Mouse (Mus musculus): Measurements from ENCODE around the gene Fxyd3. TPM values are rescaled to one million over a fixed set of nuclear protein-coding genes. Genes with fewer than 3 reads are reported as not detected.

The Fxyd3 gene
- total and polyA plus RNA-seq, 3 experiments: 1.6 to 5.5 (median 2.5) TPM

- Histone ChIP-seq H3K27me3 (ENCODE audit: control insufficient read depth, insufficient read depth, low read length) (no peaks in the 10 kb centered on the region; the same call in 1 of the 2 replicates), H3K9ac (ENCODE audit: low read depth, low read length) (peak overlapping the region; percentile 76)
- WGBS: 16% methylated on average over 10 of the region's 10 CpGs
Measured at GRCm38 (mm10) chr7:31053882-31054447, 22.5 kb downstream of the Fxyd3 start.

GRCm38 (mm10) chr7:31052636-31053434 lies 23.7 kb downstream of the Fxyd3 start:
- peak overlapping the region; percentile 76 for H3K9ac ChIP-seq (ENCODE audit: low read depth, low read length)
- no peak overlapping the region; the same call in 1 of the 2 replicates for H3K27ac ChIP-seq
- H3K79me2 ChIP-seq (replicated peaks; ENCODE audit: control insufficient read depth, insufficient read depth, low read length): no peaks in the 10 kb centered on the region
- 16% methylated on average over 34 of the region's 34 CpGs for WGBS
- no peaks in the 10 kb centered on the region for H3K36me3 ChIP-seq (ENCODE audit: control insufficient read depth, insufficient read depth, low read length)
- TF ChIP-seq CTCF (IDR thresholded peaks at IDR 0.05) (peak; percentile 19; the same call in 1 of the 2 replicates), EP300 (IDR thresholded peaks at IDR 0.05; ENCODE audit: insufficient read depth, low read depth, low read length) (no peak), POLR2A (IDR thresholded peaks at IDR 0.05; ENCODE audit: insufficient read depth, low read depth, low read length) (peak; percentile 47; the same call in 1 of the 2 replicates)
- intact Hi-C loops (cut with DNase I): loop anchor here (5.0 kb wide), 1 partner anchor 81 kb away; the partner anchor contains the start of genes Fam187b and Lsr
- H3K27me3 ChIP-seq (ENCODE audit: control insufficient read depth, insufficient read depth, low read length): no peaks in the 10 kb centered on the region; the same call in 1 of the 2 replicates
- H3K4me1 ChIP-seq (ENCODE audit: control insufficient read depth, insufficient read depth, low read length): peaks cover 5% of the 10 kb centered on the region
- H3K4me3 ChIP-seq: peak overlapping the region; percentile 62
- DNase-seq: peak; percentile 48 to 52

More at GRCm38 (mm10) chr7:31053882-31054447, 22.5 kb downstream of the Fxyd3 start:
- Histone ChIP-seq H3K79me2 (replicated peaks; ENCODE audit: control insufficient read depth, insufficient read depth, low read length) (no peaks in the 10 kb centered on the region), H3K4me3 (peak overlapping the region; percentile 62), H3K27ac (peak overlapping the region; percentile 93), H3K4me1 (ENCODE audit: control insufficient read depth, insufficient read depth, low read length) (peaks cover 5% of the 10 kb centered on the region), H3K36me3 (ENCODE audit: control insufficient read depth, insufficient read depth, low read length) (no peaks in the 10 kb centered on the region)
- intact Hi-C loops (cut with DNase I): loop anchor here (5.0 kb wide), 1 partner anchor 82 kb away; the partner anchor contains the start of genes Fam187b and Lsr
- no peak for TF ChIP-seq CTCF (IDR thresholded peaks at IDR 0.05)
- TF ChIP-seq EP300 (IDR thresholded peaks at IDR 0.05; ENCODE audit: insufficient read depth, low read depth, low read length): no peak
- no peak for TF ChIP-seq POLR2A (IDR thresholded peaks at IDR 0.05; ENCODE audit: insufficient read depth, low read depth, low read length)
- DNase-seq: peak; percentile 51 to 55

GRCm38 (mm10) chr7:31052251-31052635 lies 24.3 kb downstream of the Fxyd3 start:
- intact Hi-C loops (cut with DNase I): loop anchor here (5.0 kb wide), 1 partner anchor 80 kb away; the partner anchor contains the start of genes Fam187b and Lsr
- TF ChIP-seq EP300 (IDR thresholded peaks at IDR 0.05; ENCODE audit: insufficient read depth, low read depth, low read length) (no peak), CTCF (IDR thresholded peaks at IDR 0.05) (no peak), POLR2A (IDR thresholded peaks at IDR 0.05; ENCODE audit: insufficient read depth, low read depth, low read length) (no peak)
- Histone ChIP-seq H3K4me3 (peak overlapping the region; percentile 31; the same call in 1 of the 2 replicates), H3K27ac (no peak overlapping the region), H3K27me3 (ENCODE audit: control insufficient read depth, insufficient read depth, low read length) (no peaks in the 10 kb centered on the region; the same call in 1 of the 2 replicates), H3K36me3 (ENCODE audit: control insufficient read depth, insufficient read depth, low read length) (no peaks in the 10 kb centered on the region), H3K9ac (ENCODE audit: low read depth, low read length) (no peak overlapping the region), H3K4me1 (ENCODE audit: control insufficient read depth, insufficient read depth, low read length) (peaks cover 5% of the 10 kb centered on the region), H3K79me2 (replicated peaks; ENCODE audit: control insufficient read depth, insufficient read depth, low read length) (no peaks in the 10 kb centered on the region)
- WGBS: 29% methylated on average over 22 of the region's 22 CpGs
- no peak for DNase-seq

- Histone ChIP-seq H3K79me2 (replicated peaks; ENCODE audit: control insufficient read depth, insufficient read depth, low read length) (no peaks in the 10 kb centered on the region), H3K36me3 (ENCODE audit: control insufficient read depth, insufficient read depth, low read length) (no peaks in the 10 kb centered on the region), H3K27me3 (ENCODE audit: control insufficient read depth, insufficient read depth, low read length) (no peaks in the 10 kb centered on the region; the same call in 1 of the 2 replicates), H3K4me3 (no peak within 1 kb of the TSS), H3K4me1 (ENCODE audit: control insufficient read depth, insufficient read depth, low read length) (peaks cover 5% of the 10 kb centered on the region), H3K27ac (no peak within 1 kb of the TSS), H3K9ac (ENCODE audit: low read depth, low read length) (no peak within 1 kb of the TSS)
- WGBS: 22% methylated on average over 26 of the region's 28 CpGs
- TF ChIP-seq CTCF (IDR thresholded peaks at IDR 0.05) (peak; percentile 14), POLR2A (IDR thresholded peaks at IDR 0.05; ENCODE audit: insufficient read depth, low read depth, low read length) (no peak), EP300 (IDR thresholded peaks at IDR 0.05; ENCODE audit: insufficient read depth, low read depth, low read length) (no peak)
- intact Hi-C loops (cut with DNase I): loop anchor here (5.0 kb wide), 1 partner anchor 79 kb away; the partner anchor contains the start of genes Fam187b and Lsr
- DNase-seq: no peak
Measured at GRCm38 (mm10) chr7:31051321-31052021, 25.0 kb downstream of the Fxyd3 start, which contains the start of gene Fxyd7. Gene Fxyd7 (minus strand): TSS chr7:31051467.

GRCm38 (mm10) chr7:31050921-31051320 lies 25.6 kb downstream of the Fxyd3 start:
- Histone ChIP-seq H3K27me3 (ENCODE audit: control insufficient read depth, insufficient read depth, low read length) (no peaks in the 10 kb centered on the region; the same call in 1 of the 2 replicates), H3K36me3 (ENCODE audit: control insufficient read depth, insufficient read depth, low read length) (no peaks in the 10 kb centered on the region), H3K4me3 (no peak overlapping the region), H3K79me2 (replicated peaks; ENCODE audit: control insufficient read depth, insufficient read depth, low read length) (no peaks in the 10 kb centered on the region), H3K27ac (no peak overlapping the region), H3K4me1 (ENCODE audit: control insufficient read depth, insufficient read depth, low read length) (peaks cover 4% of the 10 kb centered on the region), H3K9ac (ENCODE audit: low read depth, low read length) (no peak overlapping the region)
- TF ChIP-seq CTCF (IDR thresholded peaks at IDR 0.05) (no peak), EP300 (IDR thresholded peaks at IDR 0.05; ENCODE audit: insufficient read depth, low read depth, low read length) (no peak), POLR2A (IDR thresholded peaks at IDR 0.05; ENCODE audit: insufficient read depth, low read depth, low read length) (no peak)
- intact Hi-C loops (cut with DNase I): loop anchor here (5.0 kb wide), 1 partner anchor 79 kb away; the partner anchor contains the start of genes Fam187b and Lsr
- no peak for DNase-seq
- WGBS: 22% methylated on average over 9 of the region's 9 CpGs

Measured in heart, adult 2 months (tissue).